Mouse (Mus musculus) spleen, postnatal 4 days (tissue): ENCODE measurements around the gene Eif2ak2.
A peak's percentile ranks its signal among the peaks of the same experiment; 100 is the strongest.

ENCODE experiments used
- DNase-seq, 2 experiments: peaks; one replicate each; pipeline ENCODE4 v3.0.0; 2022; ENCODE audit warnings: low spot score in 2 of 2

The Eif2ak2 gene

GRCm38 (mm10) chr17:78882401-78883112 is at the start of gene Eif2ak2:
Eif2ak2 (minus strand) TSS chr17:78882573.
- DNase-seq = peak; percentile 82 to 89

- no peak for DNase-seq
Observed at GRCm38 (mm10) chr17:78917696-78918095, 35.3 kb upstream of the Eif2ak2 start.

- no peak for DNase-seq
Observed at GRCm38 (mm10) chr17:78916899-78917298, 34.5 kb upstream of the Eif2ak2 start.

GRCm38 (mm10) chr17:78916369-78916813 is 34.0 kb upstream of the Eif2ak2 start, which contains the start of gene Cebpzos:
Cebpzos (plus strand) TSS chr17:78916500.
- DNase-seq = peak; percentile 90 to 95

- no peak for DNase-seq
Observed at GRCm38 (mm10) chr17:78915772-78916171, 33.4 kb upstream of the Eif2ak2 start.

GRCm38 (mm10) chr17:78913921-78914320 is 31.5 kb upstream of the Eif2ak2 start:
- no peak for DNase-seq

GRCm38 (mm10) chr17:78912861-78913281 is 30.5 kb upstream of the Eif2ak2 start:
- peak in 1 of 2 experiments; percentile 36 for DNase-seq

- DNase-seq = no peak
Observed at GRCm38 (mm10) chr17:78909374-78909773, 27.0 kb upstream of the Eif2ak2 start.

GRCm38 (mm10) chr17:78906892-78907291 is 24.5 kb upstream of the Eif2ak2 start, which contains the start of gene Sult6b1:
Sult6b1 (minus strand) TSS chr17:78906992.
- no peak for DNase-seq

GRCm38 (mm10) chr17:78903158-78903557 is 20.8 kb upstream of the Eif2ak2 start:
- no peak for DNase-seq

GRCm38 (mm10) chr17:78895394-78895793 is 13.0 kb upstream of the Eif2ak2 start:
- DNase-seq = no peak

GRCm38 (mm10) chr17:78894991-78895390 is 12.6 kb upstream of the Eif2ak2 start:
- DNase-seq = no peak

- no peak for DNase-seq
Observed at GRCm38 (mm10) chr17:78891020-78891419, 8.6 kb upstream of the Eif2ak2 start.

GRCm38 (mm10) chr17:78889184-78889583 is 6.8 kb upstream of the Eif2ak2 start:
- DNase-seq = no peak

GRCm38 (mm10) chr17:78888554-78888953 is 6.2 kb upstream of the Eif2ak2 start:
- DNase-seq = no peak

- DNase-seq = no peak
Observed at GRCm38 (mm10) chr17:78885286-78886065, 3.1 kb upstream of the Eif2ak2 start.

GRCm38 (mm10) chr17:78883291-78883690 is 918 bp upstream of the Eif2ak2 start:
- no peak for DNase-seq

GRCm38 (mm10) chr17:78881878-78882304 is 482 bp downstream of the Eif2ak2 start:
- no peak for DNase-seq

GRCm38 (mm10) chr17:78873886-78874285 is 8.5 kb downstream of the Eif2ak2 start:
- DNase-seq = no peak

- DNase-seq = no peak
Observed at GRCm38 (mm10) chr17:78856243-78856642, 26.1 kb downstream of the Eif2ak2 start.

- DNase-seq = no peak
Observed at GRCm38 (mm10) chr17:78842271-78842928, 40.0 kb downstream of the Eif2ak2 start.

- DNase-seq = no peak
Observed at GRCm38 (mm10) chr17:78836056-78836455, 46.3 kb downstream of the Eif2ak2 start.
